Mouse (Mus musculus): ENCODE measurements around the gene Ppp1r1c.
A peak's percentile ranks its signal among the peaks of the same experiment; 100 is the strongest.
"Not testable (repeated sequence)": the region's sequence is repeated elsewhere in the genome, so short reads cannot be mapped to it uniquely, and the experiment has no call there.

Gene Ppp1r1c

GRCm38 (mm10) chr2:79744164-79744563 lies 36.6 kb downstream of the Ppp1r1c start:
- no peak for DNase-seq (ENCODE audit: low spot score)

- no peak for DNase-seq (ENCODE audit: low spot score)
Measured at GRCm38 (mm10) chr2:79751685-79752084, 44.1 kb downstream of the Ppp1r1c start.

DNA sequence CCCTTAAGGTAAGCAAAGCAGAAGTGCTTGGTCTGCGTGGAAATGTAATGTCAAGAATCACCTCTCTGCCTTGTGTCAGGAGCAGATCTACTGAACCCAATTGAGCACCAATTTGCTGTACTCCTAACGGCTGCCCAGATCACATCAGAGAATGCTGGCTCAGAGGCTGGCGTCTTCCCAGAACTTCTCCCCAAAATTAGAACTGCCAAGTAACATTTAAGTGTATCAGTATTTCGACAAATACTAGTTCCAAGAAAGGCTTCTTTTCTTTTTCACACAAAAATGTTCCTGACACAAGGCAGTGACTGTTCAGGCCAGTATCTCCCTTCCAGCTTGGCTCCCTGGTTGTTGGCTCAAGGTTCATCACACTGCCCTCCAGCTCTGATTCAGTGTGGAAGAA lies 52.4 kb downstream of the Ppp1r1c start:
- peak; percentile 17 for DNase-seq (ENCODE audit: low spot score)

GRCm38 (mm10) chr2:79762723-79763388 lies 55.3 kb downstream of the Ppp1r1c start:
- no peak for DNase-seq (ENCODE audit: low spot score)

GRCm38 (mm10) chr2:79765032-79765431 lies 57.5 kb downstream of the Ppp1r1c start:
- no peak for DNase-seq (ENCODE audit: low spot score)

DNA sequence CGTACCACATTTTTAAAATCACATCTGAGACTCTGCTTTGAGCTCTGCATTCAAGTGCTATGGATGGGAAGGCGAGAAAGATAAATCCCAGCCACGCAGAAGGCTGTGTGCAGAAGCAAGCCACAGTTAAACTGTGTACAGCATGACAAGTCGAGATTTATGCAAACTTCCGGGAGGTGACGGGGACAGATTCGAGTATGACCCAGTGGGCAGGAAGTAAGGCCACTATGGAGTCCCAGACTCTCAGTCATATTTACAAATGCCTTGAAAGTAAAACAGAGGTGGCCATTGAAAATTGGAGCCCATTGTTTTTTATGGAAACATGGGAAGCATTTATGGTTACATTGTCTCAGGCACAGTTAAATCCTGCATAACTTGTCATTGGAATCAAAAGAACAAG lies 58.1 kb downstream of the Ppp1r1c start:
- DNase-seq (ENCODE audit: low spot score), result no peak

GRCm38 (mm10) chr2:79768625-79769024 lies 61.0 kb downstream of the Ppp1r1c start:
- no peak for DNase-seq (ENCODE audit: low spot score)

DNA sequence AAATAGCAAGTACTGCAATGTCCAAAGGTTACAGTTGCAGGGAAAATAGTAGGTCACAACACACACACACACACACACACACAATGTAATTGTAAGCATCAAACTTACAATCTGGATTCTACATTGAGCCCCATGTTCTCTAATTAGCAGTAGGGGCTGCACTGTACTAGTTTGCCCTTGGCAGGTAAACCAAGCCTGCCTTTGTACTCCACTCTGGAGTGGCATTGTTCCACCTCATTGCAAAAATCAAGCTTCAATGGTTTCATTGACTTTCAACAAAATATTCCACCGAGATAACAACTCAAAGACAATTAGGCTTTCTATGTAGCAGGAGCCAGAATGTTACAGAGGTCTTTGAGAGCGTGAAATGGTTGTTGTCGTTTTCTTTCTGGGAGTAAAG lies 62.7 kb downstream of the Ppp1r1c start:
- no peak for DNase-seq (ENCODE audit: low spot score)

- peak; percentile 88 for DNase-seq (ENCODE audit: low spot score)
Measured at GRCm38 (mm10) chr2:79774372-79774771, 66.8 kb downstream of the Ppp1r1c start.

GRCm38 (mm10) chr2:79777801-79778200 lies 70.2 kb downstream of the Ppp1r1c start:
- DNase-seq (ENCODE audit: low spot score), result no peak

GRCm38 (mm10) chr2:79780772-79781171 lies 73.2 kb downstream of the Ppp1r1c start:
- DNase-seq (ENCODE audit: low spot score), result no peak

DNA sequence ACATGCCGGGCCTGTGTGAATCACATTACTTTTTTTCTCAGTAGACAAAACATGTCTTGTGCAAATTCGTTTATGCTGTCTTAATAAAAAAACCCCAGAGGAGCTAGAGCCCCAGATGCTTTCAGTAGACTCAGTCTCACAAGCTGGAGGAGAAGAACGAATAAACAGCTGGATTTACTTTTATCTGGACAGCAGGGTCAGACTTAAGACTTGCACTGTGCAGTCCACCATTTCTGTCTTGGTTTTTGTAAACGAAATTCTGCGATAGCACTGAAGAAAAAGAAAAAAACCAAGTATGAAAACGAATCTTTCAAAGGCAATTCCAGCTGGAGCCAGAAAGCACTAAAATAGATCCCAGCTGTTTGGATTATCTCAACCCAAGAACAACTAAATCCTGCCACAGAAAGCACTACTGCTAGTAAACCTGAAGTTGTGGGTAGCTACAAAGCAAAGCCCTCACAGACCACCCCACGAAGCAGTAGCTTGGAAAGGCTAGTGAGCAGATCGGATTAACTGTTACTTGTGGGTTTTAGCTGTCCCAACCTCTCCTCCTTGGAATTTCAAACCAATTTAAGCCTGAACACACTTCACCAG lies 78.1 kb downstream of the Ppp1r1c start:
- DNase-seq (ENCODE audit: low spot score), result no peak

GRCm38 (mm10) chr2:79786467-79786866 lies 78.9 kb downstream of the Ppp1r1c start:
- DNase-seq (ENCODE audit: low spot score), result no peak

GRCm38 (mm10) chr2:79793186-79793585 lies 85.6 kb downstream of the Ppp1r1c start:
- no peak for DNase-seq (ENCODE audit: low spot score)

DNA sequence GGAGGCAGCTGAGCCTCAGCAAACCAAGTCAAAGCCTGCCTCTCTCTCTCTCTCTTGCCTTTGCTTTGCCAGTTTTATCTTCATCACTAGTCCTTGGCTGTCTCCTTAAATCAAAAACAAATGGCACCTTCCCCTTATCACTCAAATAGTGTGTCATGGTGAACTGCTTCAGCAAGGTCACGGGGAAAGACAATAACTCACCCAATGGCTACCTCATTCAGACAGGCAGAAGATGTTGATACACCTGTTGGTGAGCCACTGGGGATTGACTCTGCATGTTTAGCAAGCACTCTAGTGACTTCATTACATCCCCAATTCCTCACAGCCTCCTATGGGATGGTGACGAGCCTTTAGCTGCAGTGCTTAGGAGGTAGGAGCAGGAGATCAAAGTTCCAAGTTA lies 89.9 kb downstream of the Ppp1r1c start:
- DNase-seq (ENCODE audit: low spot score), result no peak

GRCm38 (mm10) chr2:79798627-79799026 lies 91.0 kb downstream of the Ppp1r1c start:
- no peak for DNase-seq (ENCODE audit: low spot score)

DNA sequence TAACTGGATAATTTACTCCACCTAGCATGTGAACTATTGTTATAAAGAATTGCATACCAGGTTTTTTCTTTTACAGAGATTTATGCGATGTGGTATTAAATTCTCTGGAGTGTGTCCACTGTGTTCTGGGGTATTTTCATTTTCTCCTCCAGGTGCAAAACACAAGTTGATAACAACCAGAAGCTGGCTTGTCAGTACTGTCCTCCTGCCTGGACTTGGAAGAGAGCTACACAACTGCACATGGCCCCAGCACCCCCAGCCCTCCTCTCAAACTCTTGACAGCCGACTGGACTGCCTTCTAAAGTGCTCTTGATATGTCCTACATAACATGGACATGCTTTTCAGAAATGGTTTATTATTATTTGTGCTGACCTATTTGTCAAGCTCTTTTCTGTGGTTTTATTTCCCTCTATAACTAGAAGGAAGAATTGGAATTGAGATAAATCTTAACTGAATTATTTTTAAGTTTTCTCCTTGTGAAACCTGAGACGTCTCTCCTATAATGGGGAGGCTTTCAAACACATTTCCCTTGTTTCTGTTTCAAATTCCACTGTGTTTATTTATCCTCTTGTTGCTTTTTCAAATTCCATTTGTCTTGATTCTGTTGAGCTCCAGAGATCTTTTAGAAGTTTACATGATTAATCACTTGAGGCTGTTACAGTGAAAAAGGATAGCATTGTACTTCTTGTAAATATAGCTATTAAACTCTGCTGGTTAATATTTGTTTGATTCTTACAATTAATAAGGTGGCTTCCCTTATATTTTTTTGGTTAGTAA lies 108.3 kb downstream of the Ppp1r1c start:
- no peak for DNase-seq (ENCODE audit: low spot score)

GRCm38 (mm10) chr2:79819543-79819942 lies 112.0 kb downstream of the Ppp1r1c start:
- DNase-seq (ENCODE audit: low spot score), result no peak

DNA sequence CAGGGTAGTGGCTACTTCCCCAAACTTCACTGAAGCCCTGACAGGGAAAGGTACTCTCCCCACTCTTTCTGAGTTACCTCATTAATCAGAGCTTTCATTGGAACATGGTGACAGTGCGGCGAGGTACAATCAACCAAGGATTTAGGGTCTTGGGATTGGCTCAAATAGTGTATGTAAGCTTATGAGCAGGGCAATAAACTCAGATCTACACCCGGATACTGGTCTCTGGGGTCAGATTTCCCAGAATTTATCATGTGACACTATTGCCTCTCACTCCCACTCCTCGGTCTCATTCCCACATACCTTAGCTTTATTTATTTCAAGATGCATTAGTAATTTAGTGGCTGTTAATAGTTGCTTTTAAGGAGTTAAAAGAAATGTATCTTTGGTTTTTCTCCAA lies 118.3 kb downstream of the Ppp1r1c start:
- DNase-seq (ENCODE audit: low spot score), result no peak

GRCm38 (mm10) chr2:79839090-79839489 lies 131.5 kb downstream of the Ppp1r1c start:
- DNase-seq (ENCODE audit: low spot score), result no peak

- no peak for DNase-seq (ENCODE audit: low spot score)
Measured at GRCm38 (mm10) chr2:79839513-79839912, 131.9 kb downstream of the Ppp1r1c start.

- DNase-seq (ENCODE audit: low spot score), result not testable (repeated sequence)
Measured at GRCm38 (mm10) chr2:79847396-79847795, 139.8 kb downstream of the Ppp1r1c start.

- no peak for DNase-seq (ENCODE audit: low spot score)
Measured at GRCm38 (mm10) chr2:79856874-79857273, 149.3 kb downstream of the Ppp1r1c start.

All from layer of hippocampus, adult 11-12 months (tissue).